Mouse (Mus musculus) granulocyte monocyte progenitor cell, adult 5-6 weeks (primary cell): Measurements from ENCODE around the gene Mfsd11. TPM values are rescaled to one million over a fixed set of nuclear protein-coding genes. Genes with fewer than 3 reads are reported as not detected.
"Not testable (repeated sequence)": the region's sequence is repeated elsewhere in the genome, so short reads cannot be mapped to it uniquely, and the experiment has no call there.

Experiments used
- ATAC-seq: replicated peaks from 2 replicates; pipeline ENCODE4 v1.8.0; 2016; ENCODE audit warnings: mild to moderate bottlenecking, moderate TSS enrichment, inconsistent platforms; ENCODE audit not compliant: poor library complexity, severe bottlenecking
- total RNA-seq, 2 experiments: library from RNA; stranded (forward) in 1 of 2; stranded (reverse) in 1 of 2; fragments of 200-712, 200-1000 nt in 1 of 2; fragments of >200 nt in 1 of 2; fragmentation: Nextera tagmentation in 1 of 2; gene quantifications; 2 replicates each; pipeline ENCODE4 v1.2.3; 2014 to 2017

Mfsd11 gene
- total RNA-seq, 2 experiments from 2014 or later, result 9.4 to 16.0 TPM

GRCm38 (mm10) chr11:116880839-116881238 is 28.6 kb downstream of the Mfsd11 start:
- ATAC-seq, result no peak

GRCm38 (mm10) chr11:116881440-116881839 is 29.2 kb downstream of the Mfsd11 start:
- no peak for ATAC-seq

GRCm38 (mm10) chr11:116882446-116882845 is 30.2 kb downstream of the Mfsd11 start:
- ATAC-seq, result no peak

DNA sequence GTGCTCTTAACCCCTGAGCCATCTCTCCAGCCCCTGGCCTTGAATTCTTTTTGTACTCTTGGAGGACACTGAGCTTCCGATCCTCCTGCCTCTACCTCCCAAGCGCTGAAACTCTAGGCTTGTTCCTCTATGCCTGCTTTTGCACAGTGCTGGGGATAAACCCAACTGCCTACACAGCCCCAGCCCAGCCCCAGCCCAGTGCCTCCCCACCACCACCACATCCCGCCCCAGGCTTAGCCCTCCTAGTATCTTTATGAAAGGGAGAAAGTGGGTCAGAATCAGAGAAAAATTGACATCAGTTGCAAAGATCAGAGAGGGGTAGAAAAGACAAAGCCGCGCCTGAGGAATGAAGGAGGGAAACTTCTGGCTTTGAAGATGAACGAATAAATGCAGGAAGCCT is 31.8 kb downstream of the Mfsd11 start:
- ATAC-seq, result no peak

GRCm38 (mm10) chr11:116885275-116886151 is 33.3 kb downstream of the Mfsd11 start:
- peak; percentile 62 for ATAC-seq

DNA sequence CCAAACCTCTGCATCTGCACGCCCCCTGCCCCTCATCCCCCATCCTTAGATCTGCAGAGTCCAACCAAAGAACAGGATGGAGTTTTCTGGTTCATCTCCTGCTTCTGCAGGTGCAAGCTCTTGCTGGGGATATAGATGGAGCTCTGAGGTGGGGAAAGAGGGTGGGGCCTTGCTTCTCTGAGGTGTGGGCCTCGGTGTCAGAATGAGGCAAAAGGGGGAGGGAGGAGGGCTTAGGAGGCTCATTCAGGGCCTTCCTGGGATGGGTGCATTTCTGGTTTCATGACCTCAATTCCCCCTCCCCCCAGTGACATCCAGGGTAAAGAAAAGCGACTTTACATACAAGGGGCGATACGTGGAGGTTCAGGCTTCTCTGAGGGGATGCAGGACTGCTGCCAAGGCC is 34.9 kb downstream of the Mfsd11 start:
- ATAC-seq, result no peak

GRCm38 (mm10) chr11:116893532-116894442 is 41.5 kb downstream of the Mfsd11 start:
- no peak for ATAC-seq

GRCm38 (mm10) chr11:116895402-116895801 is 43.2 kb downstream of the Mfsd11 start:
- no peak for ATAC-seq

DNA sequence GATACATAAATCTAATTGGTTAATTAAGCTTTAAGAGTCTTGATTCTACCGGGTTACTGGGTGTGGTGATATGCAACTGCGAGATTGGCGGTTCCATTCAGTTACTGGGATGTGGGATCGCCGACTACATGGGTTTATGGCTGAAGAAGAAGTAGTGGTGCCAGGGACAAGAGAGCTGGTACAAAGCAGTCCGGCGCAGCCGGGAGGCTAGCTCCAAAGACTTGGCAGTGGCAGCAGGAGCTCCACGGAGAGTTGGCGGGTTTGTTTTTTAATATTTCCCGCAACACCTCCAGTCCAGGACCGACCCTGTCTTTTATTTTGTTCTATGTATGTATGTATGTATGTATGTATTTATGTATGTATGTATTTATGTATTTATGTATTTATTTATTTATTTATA is 47.0 kb downstream of the Mfsd11 start:
- no peak for ATAC-seq

DNA sequence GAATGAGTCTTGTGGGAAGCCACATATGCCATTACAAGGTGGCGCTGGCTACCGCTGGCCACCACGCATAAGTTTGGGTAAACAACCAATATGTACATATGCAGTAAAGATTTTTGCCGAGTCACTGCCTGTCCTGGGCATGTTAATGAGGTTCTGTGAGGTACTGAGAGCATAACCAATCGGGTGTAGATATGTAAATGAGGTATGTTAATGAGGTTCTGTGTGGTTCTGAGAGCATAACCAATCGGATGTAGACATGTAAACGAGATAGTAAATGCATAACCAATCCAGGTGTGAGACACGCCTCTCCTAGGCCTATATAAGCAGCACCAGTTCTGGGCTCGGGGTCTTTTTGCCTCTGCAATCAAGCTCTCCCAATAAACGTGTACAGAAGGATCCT is 50.3 kb downstream of the Mfsd11 start:
- ATAC-seq, result not testable (repeated sequence)

DNA sequence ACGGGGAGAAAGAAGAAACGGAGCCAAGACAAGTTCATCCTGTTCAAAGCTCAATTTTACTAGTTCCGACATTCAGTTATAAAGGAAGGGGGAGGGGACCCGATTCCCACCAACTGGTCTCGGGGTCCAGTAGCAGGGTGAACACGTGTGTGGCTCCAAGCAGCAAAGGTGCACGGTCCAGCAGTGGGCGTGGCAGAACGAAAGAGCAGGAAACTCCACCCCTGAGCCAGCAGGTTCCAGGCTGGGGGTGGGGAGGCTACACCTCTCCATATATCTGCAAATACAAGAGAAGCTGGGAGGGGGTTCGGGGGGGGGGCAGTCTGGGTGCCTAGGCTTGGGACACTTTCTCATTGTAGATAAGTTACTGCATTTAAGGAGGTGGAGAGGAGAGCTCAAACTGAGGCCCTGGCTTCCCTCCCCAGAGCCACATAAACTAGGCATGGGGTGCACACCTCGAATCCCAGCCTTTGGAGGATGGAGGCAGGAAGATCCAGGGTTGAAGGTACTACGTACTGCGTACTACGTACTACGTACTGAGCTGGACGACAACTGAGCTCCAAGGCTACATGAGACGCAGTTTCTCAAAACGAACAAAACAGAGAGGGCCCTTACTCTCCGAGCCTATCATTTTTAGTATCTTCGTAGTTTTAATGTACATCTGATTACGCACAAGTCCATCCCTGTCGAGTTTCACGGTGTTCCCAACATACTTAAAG is 53.7 kb downstream of the Mfsd11 start:
- no peak for ATAC-seq

- no peak for ATAC-seq
These were observed 61.3 kb downstream of the Mfsd11 start for GRCm38 (mm10) chr11:116913573-116913972.

DNA sequence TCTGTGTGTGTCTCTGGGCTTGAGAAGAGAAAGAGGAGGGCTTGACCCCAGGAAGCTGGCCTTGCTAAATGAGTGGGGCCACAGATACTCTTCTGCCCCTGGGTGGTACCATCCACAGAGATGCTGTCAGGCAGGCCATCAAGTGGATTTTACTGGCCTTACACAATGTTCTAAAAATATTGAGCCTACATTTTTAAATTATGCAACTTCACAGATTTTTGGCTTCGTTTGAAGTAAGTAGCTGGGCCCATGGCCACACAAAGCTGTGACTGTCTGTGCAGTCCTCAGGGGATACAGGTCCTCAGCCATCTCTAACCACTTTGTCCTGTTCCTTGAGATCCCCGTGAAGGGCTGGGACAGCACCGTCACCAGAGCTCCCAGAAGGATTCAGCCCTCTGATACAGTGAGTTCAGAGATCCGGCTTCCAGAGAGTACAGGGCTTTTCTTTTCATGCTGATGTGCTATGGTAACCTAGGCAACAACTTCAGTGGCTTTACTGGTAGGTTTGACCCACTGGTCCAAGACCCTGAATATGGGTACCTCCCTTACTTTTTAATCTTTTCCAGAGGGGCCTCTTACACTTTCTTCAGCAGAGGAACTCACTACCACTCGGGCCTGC is 62.1 kb downstream of the Mfsd11 start:
- ATAC-seq, result no peak

- ATAC-seq, result no peak
These were observed 63.0 kb downstream of the Mfsd11 start for GRCm38 (mm10) chr11:116915241-116915640.

- ATAC-seq, result no peak
These were observed 65.1 kb downstream of the Mfsd11 start for GRCm38 (mm10) chr11:116917361-116917760.

DNA sequence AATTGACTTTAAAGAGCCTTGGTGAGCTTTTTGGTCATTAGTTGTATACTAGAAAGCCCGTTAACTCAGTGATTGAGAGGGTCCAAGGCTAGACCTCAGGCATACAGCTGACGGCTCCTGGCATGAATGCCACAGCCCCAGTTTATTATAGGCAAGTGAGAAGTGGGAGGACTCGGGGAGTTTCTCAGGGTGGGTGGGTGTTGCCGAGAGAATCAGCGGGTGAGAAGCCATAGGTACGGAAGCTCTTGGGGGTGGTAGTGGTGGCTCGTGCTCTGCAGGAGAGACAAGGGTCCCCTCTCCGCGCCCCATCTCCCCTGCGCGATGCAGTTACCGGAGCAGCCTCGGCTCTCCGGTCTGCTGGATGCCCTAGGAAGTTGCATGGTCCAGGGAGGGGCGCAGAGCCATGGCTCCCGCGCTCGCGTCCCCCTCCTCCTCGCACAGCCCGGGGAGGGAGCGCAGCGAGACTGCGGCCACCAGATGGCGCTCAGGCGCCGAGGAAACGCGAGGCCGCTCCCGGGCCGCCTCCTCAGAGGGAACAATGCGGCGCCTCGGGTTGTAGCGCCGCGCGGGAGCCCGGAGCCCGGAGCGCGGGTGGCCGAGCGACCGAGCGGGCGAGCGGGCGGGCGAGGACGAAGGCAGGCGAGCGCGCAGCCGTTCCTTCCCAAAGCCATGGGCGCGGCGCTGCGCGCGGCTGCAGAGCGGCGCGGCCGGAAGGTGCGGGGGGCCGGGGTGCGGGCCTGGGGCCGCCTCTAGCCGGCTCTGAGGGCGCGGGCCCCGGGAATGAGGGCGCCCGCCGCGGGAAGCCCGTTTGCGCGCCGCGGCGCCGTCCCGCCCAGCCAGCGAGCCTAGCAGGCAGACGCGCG is 66.3 kb downstream of the Mfsd11 start, which contains the start of gene Mgat5b:
Gene Mgat5b (plus strand): TSS at position 541 of the 863 bp plus-strand sequence.
- peak; percentile 85 for ATAC-seq

DNA sequence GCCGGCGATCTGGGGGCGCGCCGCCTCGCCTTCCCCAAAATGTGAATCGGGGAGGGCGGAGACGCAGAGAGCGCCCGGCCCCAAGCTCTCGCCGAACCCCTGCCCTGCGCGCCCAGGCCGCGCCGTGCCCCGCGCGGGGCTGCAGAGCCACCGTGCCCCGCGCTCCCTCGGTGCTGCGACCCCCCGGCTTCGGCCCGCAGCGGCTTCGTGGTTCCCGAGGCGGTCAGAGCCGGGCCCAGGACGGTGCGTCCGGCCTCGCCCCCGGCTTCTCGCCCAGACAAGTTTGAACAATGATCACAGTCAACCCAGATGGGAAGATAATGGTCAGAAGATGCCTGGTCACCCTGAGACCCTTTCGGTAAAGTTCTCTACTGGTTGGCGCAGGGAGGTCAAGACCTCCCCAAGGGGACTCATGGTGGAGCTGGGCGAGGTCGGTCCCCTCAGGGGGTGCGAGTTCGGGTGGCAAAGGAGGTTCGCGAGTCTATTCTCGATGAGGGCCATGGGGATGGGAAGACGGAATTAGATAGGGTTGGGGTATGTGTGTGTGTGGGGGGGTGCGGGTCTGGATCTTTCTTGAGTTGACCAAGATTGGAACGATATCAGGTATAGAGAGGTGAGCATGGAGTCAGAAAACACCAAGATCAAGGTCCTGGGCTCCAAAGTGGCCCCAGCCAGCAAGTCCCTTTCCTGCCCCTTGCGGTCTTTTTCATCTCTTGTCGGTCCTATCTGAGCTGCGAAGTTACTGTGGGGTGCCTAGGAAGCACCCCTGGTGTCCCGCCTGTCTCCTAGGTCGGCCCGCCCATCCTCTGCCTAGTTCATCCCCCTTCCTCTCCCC is 67.2 kb downstream of the Mfsd11 start:
- ATAC-seq, result no peak

DNA sequence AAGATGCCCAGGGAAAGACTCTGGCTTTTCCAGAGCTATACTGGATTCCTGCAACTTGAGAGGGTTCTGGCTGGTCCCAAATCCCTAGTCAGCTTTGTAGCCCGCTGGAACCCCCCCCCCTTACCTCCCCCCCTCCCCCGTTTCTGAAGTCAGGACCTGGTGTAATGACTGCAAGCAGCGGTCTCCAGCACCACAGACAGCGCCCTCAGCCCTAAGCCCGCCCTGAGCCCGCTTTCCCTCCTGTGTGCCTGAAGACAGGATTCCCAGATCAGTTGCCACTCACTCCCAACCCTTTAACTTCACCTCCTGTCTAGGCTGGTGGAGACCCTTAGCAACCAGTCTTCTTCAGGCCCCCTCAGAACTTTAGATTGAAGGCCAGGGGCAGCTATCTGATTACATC is 68.5 kb downstream of the Mfsd11 start:
- no peak for ATAC-seq
